Mouse (Mus musculus) brain, embryonic 14.5 days (tissue): Measurements from ENCODE around the gene Hist1h2ah. TPM values are rescaled to one million over a fixed set of nuclear protein-coding genes. Genes with fewer than 3 reads are reported as not detected.
"Not testable (repeated sequence)": the region's sequence is repeated elsewhere in the genome, so short reads cannot be mapped to it uniquely, and the experiment has no call there.

Experiments
- DNase-seq: peaks from one replicate; pipeline ENCODE4 v3.0.0-alpha.2; 2011; ENCODE audit warnings: low read depth
- CTCF ChIP-seq: fragments of 200-500 bp; IDR thresholded peaks from 2 replicates; pipeline ENCODE4 v1.5.1; 2012; ENCODE audit warnings: inconsistent platforms, mild to moderate bottlenecking, moderate library complexity, borderline replicate concordance; ENCODE audit not compliant: insufficient read depth, insufficient read length; ENCODE audit errors: extremely low read depth
- POLR2A ChIP-seq: fragments of 200-500 bp; IDR thresholded peaks from 2 replicates; pipeline ENCODE4 v1.6.1; 2012; ENCODE audit warnings: mild to moderate bottlenecking, inconsistent platforms, borderline replicate concordance; ENCODE audit not compliant: poor library complexity, insufficient read depth, insufficient read length, severe bottlenecking; ENCODE audit errors: extremely low read depth
- polyA plus RNA-seq: library from polyadenylated mRNA; depleted of rRNA; stranded (reverse); fragments of >200 nt; gene quantifications from 2 replicates; pipeline ENCODE4 v1.2.3, GENCODE M21; 2012; rRNA removed

The Hist1h2ah gene
- 8.8 and 13.4 TPM in 2 replicates for polyA plus RNA-seq

DNA sequence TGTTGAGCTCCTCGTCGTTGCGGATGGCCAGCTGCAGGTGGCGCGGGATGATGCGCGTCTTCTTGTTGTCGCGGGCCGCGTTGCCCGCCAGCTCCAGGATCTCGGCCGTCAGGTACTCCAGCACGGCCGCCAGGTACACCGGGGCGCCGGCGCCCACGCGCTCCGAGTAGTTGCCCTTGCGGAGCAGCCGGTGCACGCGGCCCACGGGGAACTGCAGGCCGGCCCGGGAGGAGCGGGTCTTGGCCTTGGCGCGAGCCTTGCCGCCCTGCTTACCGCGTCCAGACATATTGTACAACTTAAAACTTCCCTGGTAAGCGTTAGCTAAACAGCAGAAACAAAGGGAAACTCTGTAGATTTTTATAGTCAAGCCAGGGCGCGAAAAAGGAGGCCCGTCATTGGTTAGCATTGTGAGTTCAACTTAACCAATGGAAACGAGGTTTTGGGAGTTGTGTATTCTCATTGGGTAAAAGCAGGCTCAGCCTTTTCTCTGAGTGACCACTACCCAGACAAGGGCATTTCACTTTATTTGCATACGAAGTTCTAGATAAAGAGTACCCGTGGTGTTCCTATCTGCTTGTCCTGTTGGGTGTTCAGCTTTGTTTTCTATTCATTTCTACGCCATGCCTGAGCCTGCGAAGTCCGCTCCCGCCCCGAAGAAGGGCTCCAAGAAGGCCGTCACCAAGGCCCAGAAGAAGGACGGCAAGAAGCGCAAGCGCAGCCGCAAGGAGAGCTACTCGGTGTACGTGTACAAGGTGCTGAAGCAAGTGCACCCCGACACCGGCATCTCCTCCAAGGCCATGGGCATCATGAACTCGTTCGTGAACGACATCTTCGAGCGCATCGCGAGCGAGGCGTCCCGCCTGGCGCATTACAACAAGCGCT lies at the start of gene Hist1h2ah, which contains the start of gene Hist1h2bk:
Gene Hist1h2ah (minus strand): TSS at position 302 of the 882 bp plus-strand sequence.
Gene Hist1h2bk (plus strand): TSS at position 604 of the 882 bp plus-strand sequence.
- DNase-seq, result peak; percentile 99

- not testable (repeated sequence) for DNase-seq
Observed at GRCm38 (mm10) chr13:22084140-22084539, 48.8 kb upstream of the Hist1h2ah start, which contains the start of gene Vmn1r188. TSS of gene Vmn1r188 (plus strand) at chr13:22084440.

DNA sequence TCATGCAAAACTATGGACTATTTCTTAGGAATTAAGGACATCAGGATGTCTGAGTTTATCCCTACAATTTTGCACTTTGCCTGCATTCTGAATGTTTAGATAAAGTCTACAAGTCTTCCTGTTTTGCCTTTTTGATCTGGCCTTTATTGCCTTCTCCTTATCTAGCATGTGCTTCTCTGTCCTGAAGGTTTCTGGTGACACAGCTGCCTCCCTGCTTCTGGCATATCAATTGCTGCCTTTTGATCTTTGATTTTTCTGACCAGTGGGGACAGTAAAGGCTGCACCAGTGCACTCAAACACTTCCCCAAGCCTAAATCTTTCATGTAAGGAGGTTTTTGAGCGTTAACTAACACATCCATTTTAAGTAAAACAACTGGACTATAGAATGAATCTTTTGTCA lies 28.1 kb upstream of the Hist1h2ah start:
- no peak for TF ChIP-seq POLR2A
- no peak for TF ChIP-seq CTCF
- no peak for DNase-seq

- DNase-seq, result no peak
- no peak for TF ChIP-seq CTCF
Observed at GRCm38 (mm10) chr13:22061422-22061821, 26.1 kb upstream of the Hist1h2ah start.

GRCm38 (mm10) chr13:22053754-22054153 lies 18.4 kb upstream of the Hist1h2ah start:
- TF ChIP-seq CTCF (no peak), POLR2A (no peak)
- DNase-seq, result no peak

GRCm38 (mm10) chr13:22051523-22051859 lies 16.1 kb upstream of the Hist1h2ah start:
- no peak for DNase-seq
- TF ChIP-seq POLR2A (no peak), CTCF (no peak)

GRCm38 (mm10) chr13:22050591-22051522 lies 15.5 kb upstream of the Hist1h2ah start:
- peak; percentile 97 for DNase-seq

DNA sequence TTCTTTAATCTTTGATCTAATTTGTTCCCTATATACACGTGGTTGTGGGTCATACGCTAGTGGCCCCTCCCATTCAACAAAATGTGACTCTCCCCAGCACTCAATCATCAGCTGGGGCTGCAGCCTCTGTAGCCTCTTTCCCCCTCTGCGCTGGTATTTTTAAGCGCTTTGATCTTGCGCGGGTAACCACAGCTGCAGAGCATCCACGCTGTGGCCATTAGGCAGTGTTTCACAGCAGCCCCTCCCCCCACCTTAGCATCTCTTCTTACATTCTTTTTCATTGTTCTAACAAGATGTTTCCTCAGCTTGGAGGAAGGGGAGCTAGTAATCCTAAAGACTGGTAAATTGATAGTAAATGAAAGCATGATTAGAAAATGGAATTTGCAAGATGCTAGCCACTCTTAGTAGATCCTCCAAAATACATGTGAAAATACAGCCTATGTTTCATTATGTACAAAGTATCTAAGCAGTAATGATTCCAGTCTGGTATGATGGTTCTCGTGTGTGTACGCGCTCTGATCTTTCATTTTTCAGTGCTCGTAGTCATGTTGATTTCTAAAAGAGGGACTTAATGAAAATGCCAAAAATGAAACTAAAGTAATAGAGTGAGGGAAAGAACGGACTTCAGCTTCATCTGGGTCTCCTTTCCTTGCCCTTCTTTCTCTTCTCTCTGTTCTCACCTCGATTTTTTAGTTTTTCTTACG lies 14.5 kb upstream of the Hist1h2ah start:
- TF ChIP-seq CTCF (no peak), POLR2A (no peak)
- peak; percentile 88 for DNase-seq

More at GRCm38 (mm10) chr13:22050591-22051522, 15.5 kb upstream of the Hist1h2ah start:
- TF ChIP-seq CTCF (peak; percentile 73), POLR2A (no peak; the same call in 1 of the 2 replicates)

DNA sequence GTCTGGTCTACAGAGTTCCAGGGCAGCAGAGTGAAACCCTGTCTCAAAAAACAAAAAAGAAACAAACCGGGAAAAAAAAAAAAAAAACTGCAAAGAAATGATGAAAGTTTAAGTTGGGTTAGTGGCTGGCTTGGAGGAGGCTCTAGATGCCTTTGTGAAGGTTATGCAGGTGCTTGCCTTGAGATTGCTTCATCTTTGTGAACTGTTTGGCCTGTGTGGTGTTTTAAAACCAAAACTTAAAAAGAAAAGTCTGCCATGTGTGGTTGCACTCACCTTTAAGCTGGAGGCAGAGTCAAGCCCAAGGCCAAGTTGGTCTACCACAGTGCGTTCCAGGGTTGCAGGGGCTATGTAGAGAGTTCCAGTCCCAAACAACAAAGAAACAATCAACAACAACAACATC lies 13.7 kb upstream of the Hist1h2ah start:
- TF ChIP-seq POLR2A, result no peak
- DNase-seq, result no peak

- TF ChIP-seq POLR2A (no peak), CTCF (no peak)
Observed at GRCm38 (mm10) chr13:22045311-22045710, 9.9 kb upstream of the Hist1h2ah start.

GRCm38 (mm10) chr13:22044432-22045155 lies 9.2 kb upstream of the Hist1h2ah start:
- DNase-seq, result no peak
- TF ChIP-seq CTCF, result no peak
- no peak for TF ChIP-seq POLR2A

More at GRCm38 (mm10) chr13:22045311-22045710, 9.9 kb upstream of the Hist1h2ah start:
- no peak for DNase-seq
